Mouse (Mus musculus): ENCODE data around the gene Tmem222. TPM values are rescaled to one million over a fixed set of nuclear protein-coding genes. Genes with fewer than 3 reads are reported as not detected.
A peak's percentile ranks its signal among the peaks of the same experiment; 100 is the strongest.

Gene Tmem222
- total RNA-seq, 2 experiments from 2014 or later = 87.9 to 96.5 TPM

DNA sequence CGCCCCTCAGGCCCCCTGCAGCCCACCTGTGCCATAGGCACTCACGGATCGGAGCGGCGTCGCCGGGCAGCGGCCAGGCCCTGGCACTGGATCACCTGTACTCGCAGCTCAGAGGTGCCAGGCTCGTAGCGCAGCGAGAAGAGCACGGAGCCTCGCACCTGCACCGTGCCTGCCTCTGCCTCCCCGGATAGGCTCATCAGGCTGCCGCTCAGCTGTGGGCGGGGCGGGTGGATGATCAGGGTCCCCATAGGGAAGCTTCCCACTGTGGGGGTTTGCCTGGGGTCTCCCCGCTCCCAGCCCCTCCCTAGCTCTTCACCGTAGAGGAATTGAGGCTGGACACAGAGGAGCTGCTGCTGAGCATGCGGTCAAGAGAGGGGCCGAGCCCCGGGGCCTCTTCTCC lies 20.8 kb downstream of the Tmem222 start:
- intact Hi-C loops (cut with DNase I) = no loop called here
- DNase-seq (ENCODE audit: low spot score in 2 of 2) = no peak

DNA sequence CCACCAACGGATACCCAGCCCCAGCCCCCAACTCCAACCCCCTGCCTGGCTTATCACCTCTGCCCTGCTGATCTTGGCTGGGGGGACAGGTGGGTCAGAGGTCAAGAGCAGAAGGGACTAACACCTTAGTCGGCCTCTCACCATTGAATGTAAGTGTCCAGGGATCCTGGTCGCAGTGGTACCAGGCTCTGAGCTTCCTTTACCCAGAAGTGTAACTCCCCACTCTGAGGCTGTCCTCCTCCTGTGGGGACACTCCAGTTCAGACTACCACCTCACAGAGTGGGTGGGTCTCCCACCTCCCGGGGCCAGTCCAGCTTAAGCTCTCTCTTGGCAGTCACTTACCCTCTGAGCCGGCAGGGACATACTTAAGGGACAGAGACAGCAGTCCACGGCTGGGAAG lies 22.2 kb downstream of the Tmem222 start:
- DNase-seq (ENCODE audit: low spot score in 2 of 2) = no peak
- intact Hi-C loops (cut with DNase I) = no loop called here

DNA sequence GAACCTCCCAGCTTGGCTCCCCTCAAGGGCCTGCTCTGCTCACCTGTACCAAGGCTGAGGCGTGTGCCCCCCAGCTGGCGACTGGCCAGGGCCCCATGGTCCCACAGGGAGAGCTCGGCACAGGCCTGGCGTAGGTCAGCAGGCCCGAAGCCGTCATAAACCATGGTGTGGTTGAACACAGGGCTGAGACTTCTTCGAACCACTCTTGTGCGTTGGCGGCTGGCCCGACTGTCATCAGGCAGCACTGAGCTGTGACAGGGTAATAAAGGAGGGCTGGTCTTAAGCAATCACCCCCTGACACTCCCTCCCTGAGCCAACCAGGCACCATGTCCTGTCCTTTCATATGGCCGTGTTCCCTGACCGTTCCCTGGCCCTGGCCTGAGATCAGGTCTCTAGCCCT lies 24.2 kb downstream of the Tmem222 start:
- intact Hi-C loops (cut with DNase I) = loop anchor here (5.0 kb wide), 1 partner anchor 44 kb away; no protein-coding TSS in a partner anchor
- no peak for DNase-seq (ENCODE audit: low spot score in 2 of 2)

DNA sequence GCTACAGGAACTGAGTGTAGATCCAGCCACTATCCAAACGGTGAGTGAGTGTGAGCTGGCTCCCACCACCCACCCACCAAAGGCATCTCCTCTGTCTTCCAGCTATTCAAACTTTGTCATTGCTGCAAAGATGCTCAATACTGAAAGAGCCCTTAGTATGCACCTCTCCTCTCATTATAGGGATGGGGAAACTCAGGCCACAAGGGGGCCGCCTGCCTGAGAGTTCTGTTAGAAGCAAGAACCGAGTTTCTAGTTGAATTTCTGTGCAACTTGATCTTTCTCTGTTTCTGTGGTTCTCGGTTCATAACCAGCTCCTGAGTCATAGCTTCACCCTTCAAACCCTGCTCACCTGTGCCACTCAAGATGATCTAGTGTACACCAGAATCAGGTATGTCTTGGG lies 25.5 kb downstream of the Tmem222 start:
- intact Hi-C loops (cut with DNase I) = loop anchor here (5.0 kb wide), 1 partner anchor 45 kb away; no protein-coding TSS in a partner anchor
- no peak for DNase-seq (ENCODE audit: low spot score in 2 of 2)

GRCm38 (mm10) chr4:133251214-133251613 lies 26.4 kb downstream of the Tmem222 start:
- peak in 1 of 2 experiments; percentile 53 for DNase-seq (ENCODE audit: low spot score in 2 of 2)
- intact Hi-C loops (cut with DNase I) = loop anchor here (5.0 kb wide), 1 partner anchor 46 kb away; no protein-coding TSS in a partner anchor

DNA sequence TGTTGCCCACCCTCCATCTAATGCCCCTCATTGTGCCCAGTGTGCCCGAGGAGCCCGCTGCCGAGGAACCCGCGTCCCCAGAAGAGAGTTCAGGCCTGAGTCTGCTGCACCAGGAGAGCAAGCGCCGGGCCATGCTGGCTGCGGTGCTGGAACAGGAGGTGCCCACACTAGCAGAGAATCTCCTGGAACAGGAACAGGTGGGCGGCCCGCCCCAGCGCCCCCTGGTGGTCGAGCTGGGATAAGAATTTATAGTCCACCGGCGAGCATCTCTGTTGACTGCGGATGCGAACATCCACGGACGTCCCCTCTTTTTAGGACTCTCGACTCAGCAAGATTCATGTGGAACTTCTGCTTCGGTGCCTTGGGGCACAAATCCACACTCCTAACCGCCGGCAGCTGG lies 27.0 kb downstream of the Tmem222 start:
- intact Hi-C loops (cut with DNase I) = loop anchor here (5.0 kb wide), 1 partner anchor 47 kb away; no protein-coding TSS in a partner anchor
- peak; percentile 83 for DNase-seq (ENCODE audit: low spot score in 2 of 2)

- no peak for DNase-seq (ENCODE audit: low spot score in 2 of 2)
- intact Hi-C loops (cut with DNase I) = no loop called here
Measured at GRCm38 (mm10) chr4:133247806-133248449, 29.7 kb downstream of the Tmem222 start.

DNA sequence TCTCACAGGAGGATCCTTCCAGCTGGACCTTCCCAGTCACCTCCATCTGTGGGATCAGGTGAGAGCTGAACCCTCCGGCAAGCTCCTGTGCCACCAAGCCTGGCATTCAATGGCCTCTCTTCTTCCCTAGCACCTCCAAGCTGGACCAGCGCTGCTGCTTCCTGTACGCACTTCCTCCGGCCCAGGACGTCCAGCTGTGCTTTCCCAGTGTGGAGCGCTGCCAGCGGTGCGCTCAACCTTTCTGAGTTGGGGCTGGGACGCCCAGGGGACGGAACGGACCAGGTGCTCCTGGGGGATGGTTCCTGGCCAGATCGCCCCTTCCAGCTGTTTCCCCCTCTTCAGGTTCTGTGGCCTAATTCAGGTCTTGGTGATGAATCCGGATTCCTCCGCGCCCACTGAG lies 30.5 kb downstream of the Tmem222 start:
- DNase-seq (ENCODE audit: low spot score in 2 of 2) = no peak
- intact Hi-C loops (cut with DNase I) = no loop called here

- intact Hi-C loops (cut with DNase I) = no loop called here
- DNase-seq (ENCODE audit: low spot score in 2 of 2) = no peak
Measured at GRCm38 (mm10) chr4:133244289-133244688, 33.3 kb downstream of the Tmem222 start.

DNA sequence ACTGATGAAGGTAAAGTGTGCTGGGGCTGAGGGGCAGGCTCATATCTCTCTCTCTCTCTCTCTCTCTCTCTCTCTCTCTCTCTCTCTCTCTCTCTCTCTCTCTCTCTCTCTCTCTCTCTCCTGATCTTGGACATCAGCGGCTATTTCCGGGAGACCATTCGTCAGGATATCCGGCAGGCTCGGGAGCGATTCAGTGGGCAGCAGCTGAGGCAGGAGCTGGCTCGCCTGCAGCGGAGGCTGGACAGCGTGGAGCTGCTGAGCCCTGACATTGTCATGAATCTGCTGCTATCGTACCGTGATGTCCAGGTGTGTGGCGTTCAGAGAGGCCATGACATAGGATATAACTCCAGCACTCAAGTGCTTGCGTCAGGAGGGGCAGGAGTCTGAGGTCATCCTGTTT lies 34.1 kb downstream of the Tmem222 start:
- intact Hi-C loops (cut with DNase I) = no loop called here
- DNase-seq (ENCODE audit: low spot score in 2 of 2) = no peak

- intact Hi-C loops (cut with DNase I) = no loop called here
- no peak for DNase-seq (ENCODE audit: low spot score in 2 of 2)
Measured at GRCm38 (mm10) chr4:133242710-133243109, 34.9 kb downstream of the Tmem222 start.

GRCm38 (mm10) chr4:133241910-133242309 lies 35.7 kb downstream of the Tmem222 start:
- no peak for DNase-seq (ENCODE audit: low spot score in 2 of 2)
- intact Hi-C loops (cut with DNase I) = no loop called here

DNA sequence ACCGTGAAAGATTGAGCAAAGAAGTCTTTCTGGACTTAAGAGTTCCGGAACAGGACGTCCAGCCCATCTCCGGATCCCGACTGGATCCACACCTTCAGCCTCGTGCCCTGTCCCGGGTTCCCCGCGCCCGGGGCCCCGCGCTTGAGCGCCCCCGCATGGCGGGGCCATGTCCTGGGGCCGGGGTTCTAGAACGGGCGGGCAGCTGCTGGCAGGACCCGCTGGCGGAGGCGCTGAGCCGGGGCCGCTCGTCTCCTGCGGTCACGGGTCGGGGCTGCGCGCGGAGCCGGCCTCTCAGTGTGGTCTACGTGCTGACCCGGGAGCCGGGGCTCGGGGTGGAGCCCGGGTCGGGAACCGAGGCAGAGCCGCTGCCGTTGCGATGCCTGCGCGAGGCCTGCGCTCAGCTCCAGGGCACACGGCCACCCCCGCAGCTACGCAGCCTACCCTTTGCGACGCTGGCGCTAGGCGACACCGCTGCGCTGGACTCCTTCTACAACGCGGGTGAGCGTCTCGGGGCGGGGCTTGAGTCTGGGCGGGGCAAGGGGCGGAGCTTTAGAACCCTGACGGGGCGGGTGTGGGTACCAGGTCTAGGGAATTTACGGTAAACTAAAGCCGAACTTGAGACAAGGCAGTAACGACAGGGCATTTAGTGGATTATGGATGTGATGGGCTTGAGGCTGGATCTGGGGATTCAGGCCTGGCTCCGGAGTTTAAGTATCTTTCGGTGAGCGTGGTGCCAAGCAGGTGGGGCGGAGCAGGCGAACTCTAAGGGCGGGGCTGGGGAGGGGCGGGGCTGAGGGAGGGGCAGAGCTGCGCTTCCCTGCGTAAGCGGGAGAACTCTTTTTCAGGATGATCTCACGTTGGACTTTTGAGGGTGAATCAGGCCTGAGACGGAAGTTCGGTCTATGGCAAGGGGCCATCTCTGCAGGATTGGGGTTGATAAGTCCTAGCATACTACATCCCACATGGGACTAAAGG lies 36.4 kb downstream of the Tmem222 start:
- intact Hi-C loops (cut with DNase I) = no loop called here

DNA sequence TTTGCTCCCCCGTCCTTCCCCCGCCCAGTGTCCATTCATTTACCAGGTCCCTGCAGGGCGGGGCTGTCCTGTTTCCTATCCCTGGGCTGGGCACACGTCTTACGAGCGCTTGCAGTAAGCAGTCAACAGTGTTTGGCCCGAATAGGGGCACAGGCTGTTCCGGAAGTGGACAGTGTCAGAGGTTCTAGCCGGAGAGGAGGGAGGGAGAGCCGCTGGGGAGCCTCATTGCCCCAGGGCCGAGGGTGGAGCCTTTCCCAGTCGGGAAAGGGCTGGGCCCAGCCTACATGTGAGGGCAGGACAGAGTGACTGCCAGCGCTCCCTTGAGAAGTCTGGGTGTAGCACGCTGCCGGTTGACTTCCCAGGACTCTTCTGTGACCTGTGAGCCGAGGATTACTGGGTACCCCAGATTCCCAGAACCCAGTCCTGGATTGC lies 37.1 kb downstream of the Tmem222 start, which contains the start of gene Map3k6:
Gene Map3k6, plus strand, starts transcription at position 329 of the 432 bp plus-strand sequence.
- DNase-seq (ENCODE audit: low spot score in 2 of 2) = peak; percentile 26 to 37
- intact Hi-C loops (cut with DNase I) = no loop called here

More for the DNA sequence above, 36.4 kb downstream of the Tmem222 start:
- DNase-seq (ENCODE audit: low spot score in 2 of 2) = peak; percentile 86 to 87

- no peak for DNase-seq (ENCODE audit: low spot score in 2 of 2)
- intact Hi-C loops (cut with DNase I) = no loop called here
Measured at GRCm38 (mm10) chr4:133237911-133238310, 39.7 kb downstream of the Tmem222 start.

GRCm38 (mm10) chr4:133235415-133235814 lies 42.2 kb downstream of the Tmem222 start:
- intact Hi-C loops (cut with DNase I) = no loop called here
- no peak for DNase-seq (ENCODE audit: low spot score in 2 of 2)

GRCm38 (mm10) chr4:133234771-133235170 lies 42.8 kb downstream of the Tmem222 start:
- no peak for DNase-seq (ENCODE audit: low spot score in 2 of 2)
- intact Hi-C loops (cut with DNase I) = no loop called here

DNA sequence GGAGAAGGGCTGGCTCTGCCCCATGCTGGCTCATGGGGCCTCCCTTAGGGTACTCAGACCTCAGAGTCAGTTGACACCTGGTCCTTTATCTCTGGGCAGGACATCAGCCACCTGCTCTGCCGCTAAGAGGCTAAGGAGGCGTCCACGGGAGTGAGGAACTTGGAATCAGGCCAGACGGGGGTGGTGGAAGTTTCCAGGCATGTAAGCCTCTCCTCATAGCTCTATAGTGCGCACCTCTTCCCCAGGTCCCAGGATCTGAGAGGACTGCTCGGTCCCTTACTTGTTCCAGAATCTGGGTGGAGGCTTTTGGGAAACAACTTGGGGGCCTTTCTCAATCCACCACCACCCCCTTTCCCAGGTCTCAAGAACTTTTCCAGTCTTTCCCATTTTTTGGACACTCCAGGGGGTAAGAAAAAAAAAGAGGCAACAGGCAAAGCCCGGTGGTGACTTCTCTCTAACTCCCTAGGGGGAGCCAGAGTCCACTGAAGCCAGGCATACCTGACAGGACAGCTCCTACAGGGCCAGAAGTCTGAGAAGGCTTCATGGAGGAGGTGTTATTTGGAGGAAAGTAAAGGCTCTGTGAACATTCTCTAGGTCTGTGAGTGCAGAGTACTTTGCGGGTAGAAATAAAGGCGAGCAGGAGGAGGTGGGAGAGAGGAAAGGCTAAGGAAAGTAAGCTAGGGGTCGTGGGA lies 44.2 kb downstream of the Tmem222 start:
- no peak for DNase-seq (ENCODE audit: low spot score in 2 of 2)
- intact Hi-C loops (cut with DNase I) = no loop called here

DNA sequence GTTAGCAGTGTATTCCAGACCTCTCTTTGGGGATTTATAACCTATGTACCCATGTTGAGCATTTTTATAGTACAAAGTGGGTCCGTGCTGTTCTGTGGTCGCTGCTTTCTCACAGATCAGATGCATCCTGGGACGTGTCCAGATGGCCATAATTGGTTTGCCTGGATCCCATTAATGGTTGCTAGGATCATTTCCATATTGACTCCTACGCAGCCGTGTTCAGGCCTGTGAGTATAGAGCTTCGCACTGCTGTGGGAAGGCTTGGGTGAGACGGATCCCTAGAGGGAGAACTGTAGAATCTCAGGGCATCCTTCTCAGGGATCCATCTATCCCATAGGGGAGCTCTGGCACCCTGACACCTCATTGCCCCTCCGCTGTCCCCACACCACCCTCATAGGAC lies 48.0 kb downstream of the Tmem222 start:
- intact Hi-C loops (cut with DNase I) = no loop called here
- DNase-seq (ENCODE audit: low spot score in 2 of 2) = no peak

GRCm38 (mm10) chr4:133227636-133228035 lies 50.0 kb downstream of the Tmem222 start:
- DNase-seq (ENCODE audit: low spot score in 2 of 2) = no peak
- intact Hi-C loops (cut with DNase I) = no loop called here

Measured in left cerebral cortex, postnatal 36 days (tissue).